In genomic region chr10:94905689-94906473, GRCm38 (mm10) we compare ENCODE assay signal across 9 mouse cellular contexts. TPM values are rescaled to one million over a fixed set of nuclear protein-coding genes. Genes with fewer than 3 reads are reported as not detected.
A peak's percentile ranks its signal among the peaks of the same experiment; 100 is the strongest.
DNase-seq lines count a peak whose midpoint lies in the region; ATAC-seq and TF ChIP-seq lines count a peak whose summit lies in the region.
"Had no signal": no experiment of that assay in that cellular context is flagged by ENCODE, and none has a peak within 500 bp of the region (broad histone marks: within the 10 kb centered on the region; RNA-seq: fewer than 3 reads in every experiment).

No protein-coding gene starts in this region.

- no peak overlapping the region for H3K27ac ChIP-seq in heart, postnatal 0 days (ENCODE audit: low read depth)
- peak overlapping the region; percentile 88 for H3K27ac ChIP-seq in left cerebral cortex, adult 2 months
- H3K27ac ChIP-seq in olfactory bulb, adult 2 months (ENCODE audit: insufficient read depth, low read depth, low read length), result peak overlapping the region; percentile 89
- H3K27ac ChIP-seq: heart, embryonic 15.5 days had no signal

- TF ChIP-seq EP300 in heart, postnatal 0 days (IDR thresholded peaks at IDR 0.05; ENCODE audit: low read depth), result no peak

- H3K4me1 ChIP-seq in heart, postnatal 0 days (ENCODE audit: control insufficient read depth, insufficient read depth), result peaks cover 5% of the 10 kb centered on the region; the same call in 1 of the 2 replicates
- H3K4me1 ChIP-seq in olfactory bulb, adult 2 months (ENCODE audit: control insufficient read depth, insufficient read depth, low read length), result peaks cover 18% of the 10 kb centered on the region

- no peak overlapping the region for H3K4me3 ChIP-seq in heart, postnatal 0 days (ENCODE audit: low read depth, low read length)
- peak overlapping the region; percentile 35 for H3K4me3 ChIP-seq in left cerebral cortex, adult 2 months
- H3K4me3 ChIP-seq in olfactory bulb, adult 2 months (ENCODE audit: insufficient read depth, low read depth, low read length), result peak overlapping the region; percentile 1; the same call in 1 of the 2 replicates
- H3K4me3 ChIP-seq: heart, embryonic 15.5 days had no signal

- no peaks in the 10 kb centered on the region for H3K36me3 ChIP-seq in heart, postnatal 0 days (replicated peaks; ENCODE audit: control insufficient read depth, insufficient read depth, low read length)
- H3K36me3 ChIP-seq: heart, embryonic 15.5 days had no signal

- TF ChIP-seq POLR2A in olfactory bulb, adult 2 months (IDR thresholded peaks at IDR 0.05; ENCODE audit: insufficient read depth, low read depth, low read length), result no peak

- no peak overlapping the region for H3K4me2 ChIP-seq in heart, postnatal 0 days (ENCODE audit: low read depth, low read length)
- H3K4me2 ChIP-seq: heart, embryonic 15.5 days had no signal

- intact Hi-C loops in left cerebral cortex, adult 2 months (cut with DNase I), result loop anchor here (1.0 kb wide), 1 partner anchor 38 kb away; the partner anchor contains the start of gene Plxnc1

- no peaks in the 10 kb centered on the region for H3K9me3 ChIP-seq in heart, postnatal 0 days (replicated peaks; ENCODE audit: control insufficient read depth, low read length)
- H3K9me3 ChIP-seq: heart, embryonic 15.5 days had no signal

- H3K9ac ChIP-seq in heart, postnatal 0 days (replicated peaks; ENCODE audit: low read depth, low read length), result no peak overlapping the region
- H3K9ac ChIP-seq: heart, embryonic 15.5 days had no signal

- no peak for ATAC-seq in heart, postnatal 0 days (ENCODE audit: insufficient read depth, low read depth)

- no peak for TF ChIP-seq CTCF in heart, postnatal 0 days (IDR thresholded peaks at IDR 0.05; ENCODE audit: low read depth)
- no peak for TF ChIP-seq CTCF in left cerebral cortex, adult 2 months (IDR thresholded peaks at IDR 0.05)
- TF ChIP-seq CTCF in olfactory bulb, adult 2 months (IDR thresholded peaks at IDR 0.05; ENCODE audit: insufficient read depth, low read depth, low read length), result no peak

- DNase-seq in heart, postnatal 0 days (ENCODE audit: low spot score), result peak; percentile 30
- no peak for DNase-seq in heart, adult 8-10 months (ENCODE audit: low spot score)
- DNase-seq in cerebellum, postnatal 10 days, result peak; percentile 79 to 81
- DNase-seq in frontal cortex, postnatal 14 days (ENCODE audit: low spot score in 2 of 2), result peak; percentile 67 to 77
- DNase-seq in left cerebral cortex, adult 2 months (ENCODE audit: extremely low spot score in 1 of 2, low spot score in 2 of 2), result peak; percentile 61 to 74
- DNase-seq in spleen, postnatal 10 days (ENCODE audit: low spot score in 2 of 2), result no peak
- no peak for DNase-seq in urinary bladder, adult 18-20 months (ENCODE audit: low spot score in 2 of 2)

- H3K27me3 ChIP-seq in heart, postnatal 0 days (ENCODE audit: control insufficient read depth, insufficient read depth, low read length), result no peaks in the 10 kb centered on the region
- H3K27me3 ChIP-seq: heart, embryonic 15.5 days had no signal

- 46% methylated on average over 21 of the region's 21 CpGs for WGBS in heart, postnatal 0 days
- WGBS in olfactory bulb, adult 2 months, result 16% methylated on average over 21 of the region's 21 CpGs

RNA-seq across cellular contexts. Expression of gene Plxnc1, which starts 38.8 kb away (rescaled TPM):
- total RNA-seq in heart, postnatal 0 days (2014; rRNA removed; ENCODE audit: low replicate concordance), result 4.5 and 9.4 TPM in 2 replicates
- polyA plus RNA-seq in heart, postnatal 0 days (2015; fragmentation: Nextera tagmentation; extraction: Ambion mirVana), result 1.4 and 1.5 TPM in 2 replicates
- total RNA-seq in heart, adult 8-10 months (2022), result 1 to 10 TPM; 1.9 to 2.8 (median 2.3) TPM
- total RNA-seq in left cerebral cortex, adult 2 months (2021), result 10 to 100 TPM; 46.2 to 49.9 TPM
- polyA plus RNA-seq in olfactory bulb, adult 2 months (2012; ENCODE audit: insufficient read depth, insufficient read length, low replicate concordance, missing spikeins), result not detected in 2 replicates

Comparison
In these comparisons a context has a peak if more than half of its experiments do, and no peak if none do; other contexts are left out.
1. DNase-seq: peak in heart, postnatal 0 days (single experiment), cerebellum, postnatal 10 days (2 of 2), frontal cortex, postnatal 14 days (2 of 2) and left cerebral cortex, adult 2 months (2 of 2); none in heart, adult 8-10 months (single experiment), spleen, postnatal 10 days (0 of 2) and urinary bladder, adult 18-20 months (0 of 2).